Mouse (Mus musculus) urinary bladder, postnatal 14 days (tissue): ENCODE measurements around the gene Robo2.

ENCODE experiments used
- DNase-seq: peaks from one replicate; pipeline ENCODE4 v3.0.0; 2021; ENCODE audit warnings: low spot score

The Robo2 gene

DNA sequence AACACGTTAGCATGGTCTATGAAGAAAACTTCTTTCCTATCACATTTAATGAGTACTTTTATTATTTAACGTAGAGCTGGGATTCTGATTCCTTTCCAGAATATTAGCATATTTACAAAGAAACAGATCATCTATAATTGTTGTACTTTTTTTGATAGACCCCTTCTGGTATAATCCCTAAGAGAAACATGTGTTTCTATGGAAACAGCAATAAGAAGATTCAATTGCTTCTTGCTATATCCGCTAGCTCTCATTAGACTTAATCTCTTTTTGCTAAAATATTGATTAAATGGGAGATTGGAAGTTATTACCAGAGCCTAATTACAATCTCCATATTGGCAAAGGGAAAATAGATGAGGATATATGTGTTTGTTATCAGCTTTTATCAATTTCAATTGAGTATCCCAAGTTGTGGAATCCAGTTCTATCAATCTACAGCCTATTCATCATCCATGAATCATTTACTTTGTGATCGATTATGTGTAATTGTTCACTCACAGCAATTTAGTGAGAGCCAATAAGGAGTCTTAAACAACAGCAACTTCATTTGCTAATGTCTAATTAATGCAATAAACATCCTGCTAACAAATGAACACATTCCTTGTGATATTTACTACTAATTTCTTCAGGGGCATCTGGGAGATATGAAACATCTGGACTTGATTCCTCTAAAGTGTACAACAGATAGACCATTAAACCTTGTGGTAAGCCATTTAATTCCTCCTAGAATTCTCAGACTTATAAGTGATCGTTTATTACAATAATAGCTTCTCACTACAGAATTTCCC is 472.0 kb downstream of the Robo2 start:
- DNase-seq: no peak

GRCm38 (mm10) chr16:73930323-73930722 is 481.3 kb downstream of the Robo2 start:
- no peak for DNase-seq

- DNase-seq: no peak
Observed at GRCm38 (mm10) chr16:73927481-73927880, 484.1 kb downstream of the Robo2 start.

DNA sequence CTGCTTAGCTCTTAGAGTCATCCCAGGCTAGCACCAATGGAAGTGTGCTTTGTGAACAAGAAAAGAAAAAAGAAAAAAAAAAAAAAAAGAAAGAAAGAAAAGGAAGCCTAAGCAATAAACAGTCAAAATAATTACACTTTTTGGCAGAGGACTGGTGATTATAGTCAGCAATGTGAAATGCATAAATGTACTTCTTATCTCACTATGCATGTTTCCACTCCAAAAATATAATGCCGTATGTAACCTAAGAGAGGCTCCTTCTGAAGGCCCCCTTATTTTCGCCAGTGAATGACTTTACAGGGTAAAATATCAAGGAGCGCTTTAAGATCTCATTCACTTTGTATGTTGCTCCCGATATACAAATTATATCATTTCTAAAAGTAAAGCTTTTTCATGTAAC is 496.2 kb downstream of the Robo2 start:
- no peak for DNase-seq

- no peak for DNase-seq
Observed at GRCm38 (mm10) chr16:73914936-73915335, 496.7 kb downstream of the Robo2 start.

DNA sequence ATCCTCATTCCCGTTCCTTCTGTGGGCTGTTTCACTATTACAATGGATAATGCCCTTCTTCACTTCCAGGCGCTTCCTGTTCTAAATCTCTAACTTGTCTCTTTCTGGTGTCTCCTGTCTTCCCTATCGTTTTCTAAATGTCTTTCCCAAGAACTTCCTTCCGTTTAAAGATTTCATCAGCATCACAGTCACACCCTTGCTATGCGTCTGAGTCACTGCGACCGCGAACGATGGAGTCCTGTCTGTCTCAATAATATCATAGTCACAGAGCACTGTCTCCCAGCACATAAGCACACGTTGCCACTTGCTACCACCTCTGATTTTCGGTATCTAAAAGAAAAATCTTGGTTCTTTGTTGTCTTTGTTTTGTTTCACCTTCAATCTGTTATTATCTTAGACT is 503.1 kb downstream of the Robo2 start:
- no peak for DNase-seq

DNA sequence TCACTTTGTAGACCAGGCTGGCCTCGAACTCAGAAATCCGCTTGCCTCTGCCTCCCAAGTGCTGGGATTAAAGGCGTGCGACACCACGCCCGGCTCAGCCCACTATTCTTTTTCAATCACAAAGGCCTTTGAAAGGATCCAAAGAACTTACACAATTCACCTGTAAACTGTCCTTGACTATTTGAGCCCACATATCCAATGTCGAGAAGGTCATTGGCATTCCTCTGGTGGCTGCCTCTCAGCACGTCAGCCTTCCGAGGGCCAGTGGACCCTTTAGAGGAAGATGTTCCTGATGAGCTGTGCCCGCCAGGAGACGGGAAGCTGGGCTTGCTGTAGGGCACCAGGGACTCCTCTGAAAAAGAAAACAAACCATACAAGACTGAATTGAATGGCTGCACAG is 514.8 kb downstream of the Robo2 start:
- no peak for DNase-seq

GRCm38 (mm10) chr16:73881911-73882310 is 529.7 kb downstream of the Robo2 start:
- no peak for DNase-seq

- no peak for DNase-seq
Observed at GRCm38 (mm10) chr16:73877973-73878372, 533.7 kb downstream of the Robo2 start.

DNA sequence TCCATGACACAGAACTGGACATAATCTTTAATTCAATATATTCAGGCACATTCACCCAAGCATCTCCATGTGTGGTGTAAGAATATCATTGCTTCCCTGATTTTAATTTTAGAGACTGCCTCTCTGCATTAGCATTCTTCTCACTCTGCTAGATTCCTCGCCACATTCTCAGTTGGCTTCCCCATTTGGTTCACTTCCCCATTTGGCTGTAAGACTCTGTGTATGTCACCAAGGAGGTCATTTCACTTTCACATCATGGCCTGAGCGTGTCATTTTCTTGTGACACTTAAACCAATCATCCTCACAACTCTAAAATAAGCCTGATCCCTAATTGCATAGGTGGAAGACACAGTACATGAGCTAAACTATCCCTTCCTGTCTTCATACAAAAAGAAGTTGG is 536.6 kb downstream of the Robo2 start:
- DNase-seq: no peak

DNA sequence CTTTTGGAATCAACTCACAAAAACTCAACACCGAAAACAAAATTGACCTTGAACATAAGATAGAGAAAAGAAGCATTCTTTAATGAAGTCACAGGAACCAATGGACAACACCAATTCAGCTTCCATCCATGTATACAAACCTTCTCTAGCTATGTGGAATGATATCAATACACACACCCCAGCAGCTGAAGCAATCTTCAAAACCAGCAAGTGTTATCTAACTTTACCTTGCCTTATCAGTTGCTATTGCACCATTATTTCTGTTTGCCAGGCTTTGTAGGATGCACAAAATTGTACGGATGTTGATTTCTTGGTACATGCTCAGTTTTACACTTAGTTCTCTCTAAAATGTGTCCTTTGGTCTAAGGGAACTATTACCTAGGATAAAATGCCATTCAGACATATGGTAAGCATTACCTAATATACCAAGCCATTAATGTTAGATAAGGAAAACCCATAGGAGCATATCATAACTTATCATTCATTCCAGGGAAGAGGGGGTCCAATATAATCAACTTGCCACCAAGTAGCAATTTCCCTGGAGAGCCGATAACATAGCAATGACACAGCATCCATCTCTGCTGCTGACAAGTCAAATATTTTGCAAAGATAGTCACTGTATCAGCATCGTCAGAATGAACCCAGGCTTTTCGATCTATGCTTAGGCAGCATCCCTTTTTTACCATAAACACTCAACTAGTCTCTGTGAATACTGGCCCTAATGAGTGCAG is 537.6 kb downstream of the Robo2 start:
- no peak for DNase-seq

GRCm38 (mm10) chr16:73870296-73870695 is 541.3 kb downstream of the Robo2 start:
- DNase-seq: no peak

GRCm38 (mm10) chr16:73869527-73870212 is 542.0 kb downstream of the Robo2 start:
- DNase-seq: no peak

DNA sequence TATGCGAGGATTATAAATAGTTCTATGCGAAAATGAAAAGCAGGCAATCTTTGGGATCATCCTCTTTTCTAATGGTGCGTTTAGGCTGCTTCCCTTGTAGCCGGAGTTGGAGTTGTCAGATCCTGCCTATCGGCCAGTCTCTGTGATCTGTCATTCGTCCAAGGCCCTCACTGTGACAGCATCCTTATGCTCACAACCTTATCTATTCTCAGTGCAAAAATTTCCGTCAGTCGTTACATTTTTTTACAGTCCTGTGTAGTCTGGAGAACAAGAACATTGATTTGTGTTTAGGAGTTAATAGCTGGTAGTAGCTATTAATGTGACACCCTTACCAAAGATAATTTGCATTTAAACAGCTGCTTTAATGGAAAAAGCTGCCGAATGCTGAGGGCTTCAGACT is 547.0 kb downstream of the Robo2 start:
- no peak for DNase-seq

GRCm38 (mm10) chr16:73863748-73864147 is 547.9 kb downstream of the Robo2 start:
- no peak for DNase-seq

DNA sequence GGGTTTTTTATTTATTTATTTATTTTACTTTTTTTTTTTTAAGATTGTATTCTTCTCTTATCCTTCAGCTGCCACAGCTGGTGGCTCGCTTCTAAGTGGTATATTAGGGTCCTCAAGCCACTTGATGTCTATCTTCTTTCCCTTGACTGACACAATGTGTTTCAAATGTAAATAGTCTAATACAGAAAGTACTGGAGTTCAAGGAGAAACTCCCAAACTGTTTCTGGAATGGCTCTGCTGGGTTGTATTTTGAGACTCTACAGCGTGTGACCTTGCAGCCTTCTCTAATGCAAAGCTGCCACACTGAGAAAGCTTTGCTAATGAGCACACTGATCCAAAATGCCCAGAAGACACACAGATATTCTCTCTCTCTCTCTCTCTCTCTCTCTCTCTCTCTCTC is 552.9 kb downstream of the Robo2 start:
- DNase-seq: no peak

- DNase-seq: no peak
Observed at GRCm38 (mm10) chr16:73855821-73856220, 555.8 kb downstream of the Robo2 start.
